Mouse (Mus musculus) central nervous system, embryonic 18 days (tissue): Measurements from ENCODE around the gene Mterf1b. TPM values are rescaled to one million over a fixed set of nuclear protein-coding genes. Genes with fewer than 3 reads are reported as not detected.

Experiments used
- polyA plus RNA-seq: library from polyadenylated mRNA; depleted of rRNA; stranded (reverse); fragments of >200 nt; gene quantifications from 2 replicates; pipeline ENCODE4 v1.2.3, GENCODE M21; 2012; rRNA removed

Gene Mterf1b
- 4.0 and 4.9 TPM in 2 replicates for polyA plus RNA-seq

GRCm38 (mm10) chr5:4191671-4192480 lies at the start of gene Mterf1b:
Gene Mterf1b (plus strand): TSS chr5:4192367.

Other genes with a start within 250 kb of the Mterf1b start
- 123 and 131 TPM in 2 replicates for gene Cyp51, start 87.6 kb upstream of the Mterf1b start, polyA plus RNA-seq